ENCODE assay signal across 30 mouse cellular contexts in genomic region chr10:32462726-32463125, GRCm38 (mm10).
DNase-seq lines count a peak whose midpoint lies in the region; ATAC-seq lines count a peak whose summit lies in the region.
"Had no signal": no experiment of that assay in that cellular context is flagged by ENCODE, and none has a peak within 500 bp of the region (broad histone marks: within the 10 kb centered on the region; RNA-seq: fewer than 3 reads in every experiment).

No protein-coding gene starts in this region.

- peak; percentile 2 for DNase-seq in cerebellum, adult 9-10 months
- DNase-seq in brain, adult 2 months (ENCODE audit: low read depth, low spot score): peak; percentile 47
- DNase-seq in layer of hippocampus, adult 18-20 months (ENCODE audit: low spot score in 2 of 2): peak; percentile 32 to 77
- peak; percentile 6 to 13 for DNase-seq in layer of hippocampus, postnatal 10 days (ENCODE audit: low spot score in 2 of 2)
- no peak for DNase-seq in midbrain, embryonic 10.5 days (ENCODE audit: low spot score)
- DNase-seq in heart, postnatal 36 days: no peak
- DNase-seq: adrenal gland, postnatal 14 days; heart, adult 2 months; kidney, adult 18-20 months; kidney, postnatal 25 days; liver, embryonic 13.5 days; lung, adult 18-20 months; midbrain, embryonic 14.5 days; right cerebral cortex, postnatal 25 days; thymus, postnatal 14 days had no signal

- H3K9me3 ChIP-seq in midbrain, embryonic 10.5 days (replicated peaks): no peaks in the 10 kb centered on the region
- H3K9me3 ChIP-seq: embryonic facial prominence, embryonic 13.5 days; forebrain, embryonic 10.5 days; G1E; heart, embryonic 12.5 days; kidney, embryonic 15.5 days; limb, embryonic 10.5 days; limb, embryonic 15.5 days; liver, embryonic 13.5 days; neural tube, embryonic 15.5 days; stomach, embryonic 15.5 days had no signal

- ATAC-seq in cerebellum, adult (ENCODE audit: insufficient number of reproducible peaks, low FRiP score, low TSS enrichment): no peak
- ATAC-seq: forebrain, embryonic 16.5 days; hindbrain, embryonic 16.5 days; lung, postnatal 0 days; Patski had no signal

- H3K4me3 ChIP-seq in midbrain, embryonic 10.5 days: no peak overlapping the region
- H3K4me3 ChIP-seq: embryonic facial prominence, embryonic 13.5 days; forebrain, embryonic 10.5 days; heart, adult 2 months; heart, embryonic 12.5 days; kidney, embryonic 15.5 days; limb, embryonic 10.5 days; limb, embryonic 15.5 days; liver, embryonic 13.5 days; neural tube, embryonic 15.5 days; stomach, embryonic 15.5 days had no signal

- H3K27me3 ChIP-seq in midbrain, embryonic 10.5 days (ENCODE audit: low read depth, poor library complexity, severe bottlenecking): no peaks in the 10 kb centered on the region
- H3K27me3 ChIP-seq: embryonic facial prominence, embryonic 13.5 days; heart, embryonic 12.5 days; kidney, embryonic 15.5 days; limb, embryonic 15.5 days; liver, embryonic 13.5 days; neural tube, embryonic 15.5 days; Patski; stomach, embryonic 15.5 days had no signal

- no peaks in the 10 kb centered on the region for H3K36me3 ChIP-seq in midbrain, embryonic 10.5 days
- H3K36me3 ChIP-seq: embryonic facial prominence, embryonic 13.5 days; forebrain, embryonic 10.5 days; G1E; heart, embryonic 12.5 days; kidney, embryonic 15.5 days; limb, embryonic 10.5 days; limb, embryonic 15.5 days; liver, embryonic 13.5 days; neural tube, embryonic 15.5 days; stomach, embryonic 15.5 days had no signal

- 82% methylated on average over 2 of the region's 2 CpGs for WGBS in midbrain, embryonic 10.5 days

- no peak overlapping the region for H3K27ac ChIP-seq in midbrain, embryonic 10.5 days (replicated peaks)
- H3K27ac ChIP-seq: embryonic facial prominence, embryonic 13.5 days; forebrain, embryonic 10.5 days; heart, adult 2 months; kidney, embryonic 15.5 days; limb, embryonic 10.5 days; limb, embryonic 15.5 days; liver, embryonic 13.5 days; macrophage; neural tube, embryonic 15.5 days; stomach, embryonic 15.5 days had no signal

- intact Hi-C loops in heart, postnatal 36 days (cut with DNase I): no loop called here

- no peaks in the 10 kb centered on the region for H3K4me1 ChIP-seq in midbrain, embryonic 10.5 days
- H3K4me1 ChIP-seq: embryonic facial prominence, embryonic 13.5 days; forebrain, embryonic 10.5 days; heart, embryonic 12.5 days; kidney, embryonic 15.5 days; limb, embryonic 10.5 days; limb, embryonic 15.5 days; liver, embryonic 13.5 days; neural tube, embryonic 15.5 days; stomach, embryonic 15.5 days had no signal

Comparison
In these comparisons a context has a peak if more than half of its experiments do, and no peak if none do; other contexts are left out.
1. DNase-seq: peak in cerebellum, adult 9-10 months (single experiment), brain, adult 2 months (single experiment), layer of hippocampus, adult 18-20 months (2 of 2) and layer of hippocampus, postnatal 10 days (2 of 2); none in midbrain, embryonic 10.5 days (single experiment) and heart, postnatal 36 days (0 of 2).